Mouse (Mus musculus) heart, postnatal 14 days (tissue): Measurements from ENCODE around the gene Nkx6-1. TPM values are rescaled to one million over a fixed set of nuclear protein-coding genes. Genes with fewer than 3 reads are reported as not detected.

ENCODE experiments used
- DNase-seq, 2 experiments: peaks; one replicate each; pipeline ENCODE4 v3.0.0; 2021 to 2022
- intact Hi-C: fragments of 180-260 bp; cut with DNase I; formaldehyde crosslinking; loops from one replicate; pipeline ENCODE4 v1.15.1; 2025
- long read RNA-seq, 2 experiments: library from polyadenylated mRNA; stranded (forward); transcript quantifications; one replicate each; pipeline ENCODE4 v2.0.0; 2021
- total RNA-seq, 2 experiments: library from RNA; stranded (reverse); gene quantifications; 2 replicates each; pipeline ENCODE4 v1.2.3; 2021

The Nkx6-1 gene
- total RNA-seq, result under 1 TPM; 0.07 to 0.10 TPM
- long read RNA-seq, experiment 1, result 0 reads
- long read RNA-seq, experiment 2, result 0 reads

DNA sequence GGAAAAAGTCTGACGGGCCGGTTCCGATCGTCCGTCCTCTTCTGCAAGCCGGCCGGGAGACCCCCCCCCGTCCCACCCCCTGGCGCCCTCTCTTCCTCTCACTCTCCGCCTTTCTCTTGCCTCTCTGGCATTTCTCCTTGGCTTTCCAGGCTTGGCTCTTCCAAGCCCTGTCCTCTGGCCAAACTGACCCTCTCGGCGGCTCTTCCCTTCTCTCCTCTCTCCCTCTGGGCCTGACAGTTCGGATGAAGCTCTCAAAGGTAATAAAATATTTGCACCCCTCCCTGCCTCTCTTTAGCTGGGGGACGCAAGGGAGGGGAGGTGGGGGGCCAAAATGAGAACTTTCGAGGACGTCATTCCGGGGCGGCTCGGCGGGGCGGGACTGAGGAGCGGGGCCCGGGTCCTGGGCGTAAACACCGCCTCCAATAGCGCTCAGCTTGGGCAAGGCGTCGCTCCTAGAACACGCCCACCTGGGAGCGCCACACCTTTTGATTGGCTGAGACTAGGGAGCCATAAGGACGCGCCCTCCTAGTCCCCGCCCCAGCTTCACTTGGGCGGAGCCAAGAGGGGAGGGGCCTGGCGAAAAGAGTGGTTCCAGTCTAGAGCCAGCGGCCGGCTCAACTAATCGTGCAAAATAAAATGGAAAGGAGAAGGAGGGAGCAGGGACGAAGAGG lies at the start of gene Nkx6-1:
Gene Nkx6-1 (minus strand): TSS at position 52 of the 671 bp plus-strand sequence.
- peak; percentile 36 to 55 for DNase-seq
- intact Hi-C loops, result loop anchor here (5.0 to 10.0 kb wide), 2 partner anchors 300 to 643 kb away; no protein-coding TSS in a partner anchor

DNA sequence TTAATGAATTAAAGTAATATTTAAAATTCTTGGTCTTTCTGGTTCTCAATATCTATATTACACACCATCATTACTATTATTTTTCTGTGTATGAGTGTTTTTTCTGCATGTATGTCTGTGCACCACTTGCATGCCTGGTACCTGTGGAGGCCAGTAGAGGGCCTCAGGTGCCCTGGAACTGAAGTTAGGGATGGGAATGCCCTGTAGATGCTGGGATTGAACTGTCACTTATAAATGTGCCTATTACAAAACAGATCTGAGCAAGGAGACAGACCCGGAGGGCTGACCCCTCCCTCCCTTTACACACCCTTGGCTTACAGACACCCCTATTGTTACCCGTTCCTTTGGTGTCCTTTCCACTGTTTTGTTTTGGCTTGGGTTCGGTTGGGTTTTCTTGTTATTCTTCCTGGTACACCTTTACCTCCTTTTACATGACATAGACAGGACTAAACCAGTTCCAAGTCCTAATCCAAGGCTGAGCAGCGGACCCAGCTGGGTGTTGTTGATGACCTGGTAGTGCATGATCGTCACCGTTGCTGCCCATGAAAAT lies 48.3 kb upstream of the Nkx6-1 start:
- intact Hi-C loops, result no loop called here
- no peak for DNase-seq

DNA sequence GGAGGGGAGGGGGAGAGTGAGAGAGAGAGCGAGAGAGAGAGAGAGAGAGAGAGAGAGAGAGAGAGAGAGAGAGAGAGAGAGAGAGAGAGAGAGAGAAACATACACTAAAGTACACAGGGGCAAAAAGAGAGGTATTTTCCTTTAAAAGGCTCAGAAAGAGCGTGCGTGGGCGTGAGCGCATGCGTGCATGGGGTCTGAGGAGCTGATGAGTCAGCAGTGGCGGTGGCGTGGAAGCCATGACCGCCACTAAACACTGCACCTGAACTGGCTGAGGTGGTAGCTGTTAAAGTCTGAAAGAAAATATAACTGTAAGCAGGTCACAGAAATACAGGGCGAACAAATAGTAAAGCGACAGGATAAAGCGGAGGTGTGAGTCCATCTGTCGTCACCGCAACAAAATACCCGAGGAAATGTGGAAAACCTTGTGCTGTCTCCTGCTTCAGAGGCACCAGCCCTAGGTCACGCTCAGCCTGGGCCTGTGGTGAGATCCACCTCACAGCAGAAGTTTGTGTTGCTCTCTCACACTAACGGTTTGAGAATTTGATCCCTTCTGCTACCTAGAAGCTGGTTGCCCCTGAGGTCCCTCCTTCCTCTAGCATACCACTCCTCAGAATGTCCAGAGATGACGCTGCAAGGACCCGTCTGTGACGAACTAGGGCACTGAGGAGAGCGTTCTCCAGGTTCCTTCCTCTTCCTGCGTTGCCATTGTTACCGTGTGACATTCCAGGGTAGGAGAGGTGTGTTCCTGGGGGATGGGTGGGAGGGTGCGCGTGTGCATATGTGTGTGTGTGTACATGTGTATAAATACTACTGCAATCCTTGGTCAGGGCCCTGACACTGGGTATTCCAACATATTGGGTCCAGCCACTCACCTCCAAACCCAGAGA lies 38.8 kb upstream of the Nkx6-1 start:
- intact Hi-C loops, result no loop called here
- peak; percentile 23 to 26 for DNase-seq

DNA sequence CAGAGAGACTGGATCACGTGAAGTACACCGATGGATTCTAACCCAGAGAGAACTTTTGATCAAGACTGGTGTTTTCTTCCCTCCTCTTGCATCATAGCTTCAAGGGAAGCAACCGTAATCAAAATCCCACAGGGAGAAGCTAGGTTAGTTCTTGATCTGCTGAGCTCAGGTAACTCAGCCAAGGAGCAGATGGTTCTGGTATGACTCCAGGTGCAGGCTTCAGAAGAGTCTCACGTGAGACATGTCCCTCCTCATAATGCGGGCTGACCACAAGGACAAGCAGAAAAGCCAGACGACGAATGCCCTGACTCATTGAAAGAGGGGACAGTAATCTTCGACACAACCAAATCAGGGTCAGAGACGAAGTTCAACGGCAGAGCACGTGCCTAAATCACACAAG lies 37.8 kb upstream of the Nkx6-1 start:
- intact Hi-C loops, result no loop called here
- no peak for DNase-seq

DNA sequence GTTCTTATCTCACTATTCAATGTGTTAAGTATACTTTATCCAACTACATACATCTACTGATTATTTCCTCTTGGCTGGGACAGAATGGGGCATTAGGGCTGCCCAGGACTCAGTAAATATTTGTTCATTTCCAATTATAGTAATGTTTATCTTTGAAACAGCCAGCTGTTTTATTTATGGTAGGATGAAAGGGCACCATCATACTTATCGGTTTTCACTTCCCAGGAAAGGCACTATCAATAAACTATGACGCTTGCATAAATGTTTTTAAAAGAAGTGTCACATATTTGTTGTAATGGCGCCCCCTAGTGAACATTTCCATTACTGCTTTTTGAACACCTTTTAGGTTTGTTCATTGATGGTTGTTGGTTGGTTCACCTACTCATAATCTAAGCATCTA lies 35.8 kb upstream of the Nkx6-1 start:
- DNase-seq, result peak in 1 of 2 experiments; percentile 29
- intact Hi-C loops, result no loop called here

DNA sequence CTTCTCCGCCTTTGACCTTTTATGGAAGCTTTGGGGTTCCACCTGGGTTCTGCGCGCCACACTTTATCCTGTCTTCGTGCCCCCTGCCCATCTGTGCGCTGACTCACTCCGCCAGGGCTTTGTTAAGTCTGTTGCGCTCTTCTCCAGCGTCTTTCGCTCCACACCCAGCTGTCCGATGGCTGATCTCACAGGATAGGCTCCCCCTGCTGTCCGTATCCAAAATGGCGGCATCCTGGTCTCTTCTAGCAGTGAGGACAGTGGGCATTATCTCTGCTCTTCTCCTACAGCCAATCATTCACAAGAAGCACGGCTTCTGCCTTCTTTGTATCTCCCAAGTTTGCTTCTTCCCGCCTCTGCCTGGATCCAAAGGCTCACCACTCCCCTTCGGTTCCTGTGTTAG lies 23.8 kb upstream of the Nkx6-1 start:
- intact Hi-C loops, result no loop called here
- DNase-seq, result no peak

DNA sequence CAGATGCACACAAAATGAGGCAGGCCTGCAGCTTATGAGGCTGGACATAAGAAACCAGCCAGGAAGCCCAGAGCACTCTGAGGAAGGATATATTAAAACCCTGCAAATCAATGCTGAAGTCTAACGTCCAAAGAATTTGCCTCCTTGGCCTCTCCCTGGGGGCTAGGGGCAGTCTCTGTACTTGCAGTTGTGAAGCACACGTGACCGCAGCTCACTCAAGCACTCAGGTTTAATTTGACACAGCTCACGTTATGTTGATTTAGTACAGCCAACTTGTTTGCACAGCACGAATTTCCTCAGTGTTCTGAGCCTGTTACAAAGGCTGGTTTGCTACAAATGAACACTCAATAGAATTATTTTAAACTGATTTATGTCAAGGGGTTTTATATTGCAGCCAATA lies 18.5 kb upstream of the Nkx6-1 start:
- intact Hi-C loops, result no loop called here
- no peak for DNase-seq

DNA sequence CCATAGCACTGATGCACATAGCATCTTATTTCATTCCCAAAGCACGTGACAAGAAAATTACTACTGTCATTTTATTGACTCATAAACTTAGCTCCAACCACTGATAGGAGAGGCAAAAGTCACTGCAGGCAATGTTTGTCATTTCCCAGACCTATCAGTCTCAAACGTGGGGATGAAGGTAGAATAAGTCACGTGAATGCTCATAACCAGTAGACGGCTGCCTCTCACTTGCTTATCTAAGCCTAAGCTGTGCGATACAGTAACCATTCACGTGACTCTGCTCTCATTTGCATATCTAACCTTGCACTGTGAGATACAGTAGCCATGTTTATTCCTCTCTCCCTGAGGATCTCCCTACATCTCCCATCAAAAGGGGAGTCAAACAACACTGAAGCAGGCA lies 15.5 kb upstream of the Nkx6-1 start:
- intact Hi-C loops, result no loop called here
- no peak for DNase-seq

DNA sequence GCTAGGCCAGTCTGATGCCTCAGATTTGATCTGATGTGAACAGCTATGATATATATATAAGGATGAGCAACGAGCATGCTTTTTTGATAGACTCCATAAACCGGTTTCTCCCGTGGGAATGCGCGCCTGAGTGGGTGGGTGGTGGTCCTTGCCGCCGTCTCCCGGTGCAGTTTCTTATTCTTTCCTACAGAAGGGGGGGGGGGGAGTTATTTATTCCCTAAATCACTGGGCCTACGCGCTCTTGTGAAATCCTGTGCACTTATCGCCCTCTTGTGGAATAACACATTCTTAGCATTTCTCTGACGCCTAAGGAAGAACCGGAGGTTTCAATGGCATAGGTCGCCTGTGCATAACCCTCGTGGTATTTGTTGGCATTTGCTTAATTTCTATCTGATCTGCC lies 4.6 kb upstream of the Nkx6-1 start:
- DNase-seq, result no peak

DNA sequence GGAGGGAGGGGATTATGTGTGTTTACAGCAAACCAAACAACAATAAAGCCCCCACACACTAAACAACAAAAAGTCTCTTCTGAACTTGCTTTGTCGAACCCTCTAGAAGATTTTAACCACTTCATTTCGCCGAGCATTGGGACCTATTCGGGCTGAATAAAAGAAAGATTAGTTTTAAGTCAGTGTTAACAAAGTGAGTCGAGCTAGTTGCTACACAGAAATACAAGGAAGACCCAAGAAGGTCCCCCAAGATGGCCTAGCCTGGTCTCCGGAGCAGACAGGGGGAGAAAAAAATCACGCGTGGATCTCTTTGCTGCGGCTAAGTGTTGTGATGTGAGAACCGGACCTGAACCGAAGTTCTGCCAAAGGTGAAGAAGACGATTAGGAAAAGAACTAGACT lies 3.7 kb upstream of the Nkx6-1 start:
- intact Hi-C loops, result loop anchor here (5.0 to 10.0 kb wide), 2 partner anchors 304 to 646 kb away; no protein-coding TSS in a partner anchor
- no peak for DNase-seq

More for the DNA sequence above, 4.6 kb upstream of the Nkx6-1 start:
- intact Hi-C loops, result loop anchor here (1.0 to 10.0 kb wide), 3 partner anchors 305 to 750 kb away; no protein-coding TSS in a partner anchor

DNA sequence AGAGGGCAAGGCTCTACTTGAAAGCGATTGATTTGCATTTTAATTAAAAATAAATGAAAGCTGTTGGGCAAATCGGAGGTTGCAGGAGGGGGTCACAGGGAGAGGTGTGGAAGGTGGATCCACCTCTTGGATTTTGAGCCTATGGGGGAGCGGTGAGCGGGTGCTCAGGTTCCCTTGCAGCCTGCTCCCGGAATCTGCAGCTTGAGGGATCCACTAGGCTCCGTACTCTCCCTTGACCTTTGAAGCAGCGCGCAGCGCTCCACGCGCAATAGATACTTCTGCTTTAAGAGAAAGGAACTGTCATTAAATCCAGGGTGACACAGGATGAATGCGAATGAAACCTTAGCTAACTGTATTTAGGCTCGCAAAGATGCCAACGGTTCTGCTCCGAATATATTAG lies 3.2 kb upstream of the Nkx6-1 start:
- DNase-seq, result no peak
- intact Hi-C loops, result loop anchor here (5.0 to 10.0 kb wide), 2 partner anchors 303 to 646 kb away; no protein-coding TSS in a partner anchor

DNA sequence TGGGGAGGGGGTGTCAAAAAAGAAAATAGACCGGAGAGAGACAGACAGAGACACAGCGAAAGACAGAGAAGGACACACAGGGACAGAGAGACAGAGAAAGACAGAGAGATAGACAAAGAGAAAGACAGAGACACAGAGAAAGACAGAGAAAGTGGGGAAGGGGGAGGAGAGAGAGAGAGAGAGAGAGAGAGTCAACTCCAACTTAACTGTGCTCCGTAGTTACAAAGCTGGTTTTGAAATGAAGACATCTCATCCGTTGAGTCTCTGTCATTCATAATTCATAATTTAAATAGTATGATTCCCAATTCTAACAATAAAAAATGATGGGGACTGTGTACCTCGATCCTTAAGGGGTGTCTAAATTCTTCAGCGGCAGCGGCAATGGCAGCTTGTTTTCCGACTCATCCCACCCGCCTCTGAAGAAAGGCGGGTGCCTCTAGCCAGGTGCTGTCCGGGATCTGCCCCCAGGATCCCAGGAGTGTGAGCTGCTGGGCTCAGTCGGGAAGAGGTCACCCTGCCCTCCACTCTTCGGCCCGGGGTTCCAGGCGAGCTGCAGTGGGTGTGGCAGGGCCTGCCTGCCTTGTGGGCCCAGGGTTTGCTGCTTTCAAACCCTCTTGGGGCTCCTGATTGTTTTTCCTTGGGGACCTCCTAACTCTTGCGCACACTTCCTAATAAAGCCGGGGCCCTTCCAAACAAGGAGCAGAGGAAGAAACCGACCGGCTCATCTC lies 2.6 kb upstream of the Nkx6-1 start:
- intact Hi-C loops, result loop anchor here (5.0 to 10.0 kb wide), 2 partner anchors 303 to 645 kb away; no protein-coding TSS in a partner anchor
- no peak for DNase-seq

DNA sequence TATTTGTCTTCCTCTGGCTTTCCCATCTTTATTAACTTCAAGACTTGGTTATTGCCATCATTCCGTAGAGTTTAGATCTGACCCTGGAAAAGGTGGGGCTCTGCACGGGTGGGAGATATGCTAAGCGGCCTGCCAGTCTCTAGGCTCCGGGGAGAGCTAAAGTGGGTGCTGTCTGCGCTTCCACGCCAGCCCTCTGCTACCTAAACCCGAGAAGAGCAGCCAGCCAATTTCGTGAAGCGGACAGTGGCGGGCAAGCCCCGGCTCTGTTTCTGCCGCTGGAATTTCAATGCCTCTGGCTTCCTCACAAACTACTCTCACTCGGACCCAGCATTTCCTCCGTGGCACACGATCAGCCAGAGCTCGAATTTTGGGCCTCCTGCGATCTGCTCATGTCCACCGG lies 1.9 kb upstream of the Nkx6-1 start:
- intact Hi-C loops, result loop anchor here (5.0 to 10.0 kb wide), 2 partner anchors 302 to 644 kb away; no protein-coding TSS in a partner anchor
- DNase-seq, result no peak

DNA sequence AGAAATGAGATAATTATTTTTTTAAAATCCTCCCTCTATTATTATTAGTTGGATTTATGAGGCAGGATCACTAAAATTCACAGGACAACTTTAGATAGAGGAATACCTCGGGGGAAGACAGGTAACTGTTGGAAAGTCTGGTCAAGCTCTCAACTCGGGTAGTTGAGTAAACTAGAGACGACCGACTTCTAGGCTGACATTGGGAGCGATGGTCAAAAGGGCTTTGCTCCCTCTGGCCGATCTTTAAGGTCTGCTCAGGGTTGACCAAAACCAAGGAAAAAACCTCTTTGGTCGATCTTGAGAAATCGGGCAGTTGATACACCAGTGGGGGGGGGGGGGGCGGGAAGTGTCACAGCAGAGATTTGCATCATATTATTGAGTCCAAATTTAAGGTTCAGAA lies 1.3 kb upstream of the Nkx6-1 start:
- DNase-seq, result no peak
- intact Hi-C loops, result loop anchor here (5.0 to 10.0 kb wide), 2 partner anchors 301 to 644 kb away; no protein-coding TSS in a partner anchor

DNA sequence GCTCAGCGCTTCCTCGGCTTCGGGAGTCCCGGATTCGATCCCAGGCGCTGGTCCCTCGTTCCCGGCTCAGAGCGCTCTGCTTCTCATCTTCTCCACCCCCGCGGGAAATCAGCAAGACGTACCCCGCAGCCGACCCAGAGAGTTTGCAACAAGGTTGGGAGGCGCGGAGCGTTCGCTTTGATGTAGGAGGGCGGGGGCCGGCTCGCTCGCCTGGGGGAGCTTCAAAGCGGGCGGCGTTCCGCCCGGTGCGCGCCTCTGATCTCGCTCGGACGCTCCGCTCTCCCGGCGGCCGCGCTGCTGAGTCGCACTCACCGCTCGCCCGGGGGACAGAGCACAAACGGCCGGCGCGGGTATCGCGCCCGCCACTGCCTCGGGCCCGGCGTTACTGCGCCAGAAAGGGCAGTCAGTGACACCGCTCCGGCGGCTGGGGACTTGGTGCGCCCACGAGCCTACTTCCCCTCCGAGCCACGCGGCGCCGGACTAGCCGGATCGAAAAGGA lies 324 bp downstream of the Nkx6-1 start:
- intact Hi-C loops, result loop anchor here (10.0 kb wide), 1 partner anchor 300 kb away; no protein-coding TSS in a partner anchor
- no peak for DNase-seq

DNA sequence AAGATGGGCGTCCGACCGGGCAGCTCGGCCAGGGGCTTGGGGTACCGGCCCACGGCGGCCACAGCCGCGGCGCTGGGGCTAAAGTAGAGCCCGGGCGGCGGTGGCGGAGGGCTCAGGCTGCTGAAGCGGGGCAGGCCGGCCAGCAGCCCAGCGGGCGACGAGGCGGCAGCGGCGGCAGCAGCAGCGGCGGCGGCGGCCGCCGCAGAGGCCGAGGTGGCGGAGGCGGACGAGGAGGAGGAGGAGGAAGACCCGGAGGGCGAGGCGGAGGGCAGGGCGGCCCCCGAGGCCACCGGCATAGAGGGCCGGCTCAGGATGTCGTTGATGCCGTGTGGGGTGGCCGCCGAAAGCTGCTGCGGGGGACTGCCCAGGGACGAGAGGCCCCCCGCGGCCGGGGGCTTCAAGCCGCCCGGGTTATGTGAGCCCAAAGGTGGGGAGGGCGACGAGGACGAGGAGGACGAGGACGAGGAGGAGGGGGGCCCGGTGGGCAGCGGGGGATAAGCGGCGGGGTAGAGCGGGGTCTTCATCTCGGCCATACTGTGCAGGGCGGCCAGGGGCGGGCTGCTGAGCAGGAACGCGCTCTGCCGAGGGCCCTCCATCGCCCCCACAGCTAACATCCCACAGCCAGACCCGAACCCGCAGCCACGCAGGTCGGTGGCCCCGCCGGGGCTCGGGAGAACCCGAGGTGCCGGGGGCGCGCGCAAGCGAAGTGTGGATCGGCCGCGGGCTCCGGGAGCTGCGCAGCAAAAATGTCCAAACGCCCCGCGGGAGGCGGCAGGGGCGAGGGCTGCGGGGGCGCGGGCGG lies 974 bp downstream of the Nkx6-1 start:
- DNase-seq, result no peak
- intact Hi-C loops, result loop anchor here (10.0 kb wide), 1 partner anchor 299 kb away; no protein-coding TSS in a partner anchor

DNA sequence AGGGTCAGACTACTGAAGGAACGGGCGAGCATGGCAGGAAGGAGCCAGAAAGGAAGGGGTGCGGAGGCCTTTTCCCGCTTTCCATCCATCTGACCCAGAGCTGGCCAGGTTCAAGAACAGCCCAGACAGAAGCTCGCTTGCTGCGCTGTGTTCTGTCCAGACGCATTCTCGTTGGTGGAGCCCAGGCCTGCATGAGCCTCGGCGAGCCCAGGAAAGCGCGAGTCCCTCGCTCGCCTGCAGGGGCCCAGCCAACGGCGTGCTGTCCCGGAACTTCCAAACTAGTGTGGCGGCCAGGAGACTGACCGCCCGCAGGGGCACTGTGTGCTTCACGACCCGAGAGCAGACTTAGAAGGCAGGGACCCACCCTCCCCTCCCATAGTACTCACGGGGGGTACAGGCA lies 1.6 kb downstream of the Nkx6-1 start:
- intact Hi-C loops, result loop anchor here (10.0 kb wide), 1 partner anchor 298 kb away; no protein-coding TSS in a partner anchor
- peak in 1 of 2 experiments; percentile 32 for DNase-seq

DNA sequence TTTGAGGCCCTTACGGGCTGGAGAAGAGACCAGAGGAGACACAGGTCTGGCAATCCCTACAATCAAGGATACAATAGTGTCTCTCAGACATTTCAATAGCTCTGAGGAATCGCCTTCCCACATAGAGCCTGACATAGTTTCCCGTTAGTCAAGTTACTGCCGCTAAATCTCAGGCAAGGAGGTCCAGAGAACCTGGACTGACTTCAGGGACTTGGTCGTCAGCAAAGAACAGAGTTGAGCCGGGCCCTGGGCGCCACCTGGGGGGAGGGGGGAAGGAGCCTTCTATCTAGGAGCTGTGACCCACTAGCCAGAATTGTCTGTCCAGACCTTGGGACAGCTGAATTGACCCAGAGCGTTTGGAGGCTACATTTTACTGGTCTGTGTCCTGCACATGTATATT lies 2.3 kb downstream of the Nkx6-1 start:
- no peak for DNase-seq
- intact Hi-C loops, result loop anchor here (10.0 kb wide), 1 partner anchor 298 kb away; no protein-coding TSS in a partner anchor
